Mouse (Mus musculus): ENCODE measurements around the gene Ablim1. TPM values are rescaled to one million over a fixed set of nuclear protein-coding genes. Genes with fewer than 3 reads are reported as not detected.
A peak's percentile ranks its signal among the peaks of the same experiment; 100 is the strongest.

Gene Ablim1
- polyA plus RNA-seq, 1 experiment from 2014 or later: 40.5 TPM

- no peak for TF ChIP-seq CTCF (IDR thresholded peaks at IDR 0.05; ENCODE audit: low read depth)
These were observed 48.2 kb downstream of the Ablim1 start for GRCm38 (mm10) chr19:57266374-57267085.

GRCm38 (mm10) chr19:57264296-57264947, 50.3 kb downstream of the Ablim1 start:
- WGBS: 55% methylated on average over 15 of the region's 15 CpGs
- H3K27me3 ChIP-seq (ENCODE audit: insufficient read depth, low read length): no peaks in the 10 kb centered on the region
- DNase-seq (ENCODE audit: low spot score): no peak
- H3K9me3 ChIP-seq (replicated peaks; ENCODE audit: low read length): no peaks in the 10 kb centered on the region
- TF ChIP-seq CTCF (IDR thresholded peaks at IDR 0.05; ENCODE audit: low read depth): no peak
- H3K9ac ChIP-seq (ENCODE audit: low read depth, low read length): no peak overlapping the region
- H3K36me3 ChIP-seq (ENCODE audit: insufficient read depth, low read length): no peaks in the 10 kb centered on the region
- no peaks in the 10 kb centered on the region for H3K4me1 ChIP-seq (replicated peaks; ENCODE audit: insufficient read depth, low read length)
- H3K4me3 ChIP-seq (replicated peaks; ENCODE audit: low read depth, low read length): no peak overlapping the region
- no peak for ATAC-seq (replicated peaks; ENCODE audit: low FRiP score, low read depth)
- H3K4me2 ChIP-seq (ENCODE audit: low read length): no peak overlapping the region
- no peak overlapping the region for H3K27ac ChIP-seq

More at GRCm38 (mm10) chr19:57266374-57267085, 48.2 kb downstream of the Ablim1 start:
- Histone ChIP-seq H3K4me1 (replicated peaks; ENCODE audit: insufficient read depth, low read length) (no peaks in the 10 kb centered on the region), H3K4me2 (ENCODE audit: low read length) (no peak overlapping the region), H3K9ac (ENCODE audit: low read depth, low read length) (no peak overlapping the region), H3K27me3 (ENCODE audit: insufficient read depth, low read length) (no peaks in the 10 kb centered on the region), H3K36me3 (ENCODE audit: insufficient read depth, low read length) (no peaks in the 10 kb centered on the region), H3K27ac (no peak overlapping the region), H3K9me3 (replicated peaks; ENCODE audit: low read length) (no peaks in the 10 kb centered on the region), H3K4me3 (replicated peaks; ENCODE audit: low read depth, low read length) (no peak overlapping the region)
- ATAC-seq (replicated peaks; ENCODE audit: low FRiP score, low read depth): no peak
- DNase-seq (ENCODE audit: low spot score): no peak
- WGBS: 78% methylated on average over 10 of the region's 10 CpGs

- no peak overlapping the region for H3K27ac ChIP-seq
- no peaks in the 10 kb centered on the region for H3K4me1 ChIP-seq (replicated peaks; ENCODE audit: insufficient read depth, low read length)
- H3K9ac ChIP-seq (ENCODE audit: low read depth, low read length): no peak overlapping the region
- H3K27me3 ChIP-seq (ENCODE audit: insufficient read depth, low read length): no peaks in the 10 kb centered on the region
- ATAC-seq (replicated peaks; ENCODE audit: low FRiP score, low read depth) (no peak), DNase-seq (ENCODE audit: low spot score) (no peak)
- H3K36me3 ChIP-seq (ENCODE audit: insufficient read depth, low read length): no peaks in the 10 kb centered on the region
- no peak for TF ChIP-seq CTCF (IDR thresholded peaks at IDR 0.05; ENCODE audit: low read depth)
- H3K4me3 ChIP-seq (replicated peaks; ENCODE audit: low read depth, low read length): no peak overlapping the region
- WGBS: 88% methylated on average over 12 of the region's 12 CpGs
- H3K9me3 ChIP-seq (replicated peaks; ENCODE audit: low read length): no peaks in the 10 kb centered on the region
- no peak overlapping the region for H3K4me2 ChIP-seq (ENCODE audit: low read length)
These were observed 56.9 kb downstream of the Ablim1 start for GRCm38 (mm10) chr19:57257801-57258200.

GRCm38 (mm10) chr19:57256666-57257065, 58.1 kb downstream of the Ablim1 start:
- Histone ChIP-seq H3K4me2 (ENCODE audit: low read length) (no peak overlapping the region), H3K9ac (ENCODE audit: low read depth, low read length) (no peak overlapping the region), H3K4me3 (replicated peaks; ENCODE audit: low read depth, low read length) (no peak overlapping the region), H3K4me1 (replicated peaks; ENCODE audit: insufficient read depth, low read length) (no peaks in the 10 kb centered on the region), H3K27ac (no peak overlapping the region), H3K36me3 (ENCODE audit: insufficient read depth, low read length) (no peaks in the 10 kb centered on the region), H3K9me3 (replicated peaks; ENCODE audit: low read length) (no peaks in the 10 kb centered on the region), H3K27me3 (ENCODE audit: insufficient read depth, low read length) (no peaks in the 10 kb centered on the region)
- no peak for TF ChIP-seq CTCF (IDR thresholded peaks at IDR 0.05; ENCODE audit: low read depth)
- no peak for DNase-seq (ENCODE audit: low spot score)
- no peak for ATAC-seq (replicated peaks; ENCODE audit: low FRiP score, low read depth)
- 65% methylated on average over 9 of the region's 9 CpGs for WGBS

- no peaks in the 10 kb centered on the region for H3K4me1 ChIP-seq (replicated peaks; ENCODE audit: insufficient read depth, low read length)
- H3K27ac ChIP-seq: no peak overlapping the region
- H3K4me3 ChIP-seq (replicated peaks; ENCODE audit: low read depth, low read length): no peak overlapping the region
- WGBS: 76% methylated on average over 8 of the region's 8 CpGs
- H3K9ac ChIP-seq (ENCODE audit: low read depth, low read length): no peak overlapping the region
- no peak for ATAC-seq (replicated peaks; ENCODE audit: low FRiP score, low read depth)
- no peaks in the 10 kb centered on the region for H3K27me3 ChIP-seq (ENCODE audit: insufficient read depth, low read length)
- no peaks in the 10 kb centered on the region for H3K9me3 ChIP-seq (replicated peaks; ENCODE audit: low read length)
- peak; percentile 73 for DNase-seq (ENCODE audit: low spot score)
- no peak overlapping the region for H3K4me2 ChIP-seq (ENCODE audit: low read length)
- H3K36me3 ChIP-seq (ENCODE audit: insufficient read depth, low read length): no peaks in the 10 kb centered on the region
- TF ChIP-seq CTCF (IDR thresholded peaks at IDR 0.05; ENCODE audit: low read depth): peak; percentile 73
These were observed 59.6 kb downstream of the Ablim1 start for GRCm38 (mm10) chr19:57255157-57255556.

GRCm38 (mm10) chr19:57252692-57253448, 61.8 kb downstream of the Ablim1 start:
- WGBS: 55% methylated on average over 9 of the region's 9 CpGs
- Histone ChIP-seq H3K9me3 (replicated peaks; ENCODE audit: low read length) (no peaks in the 10 kb centered on the region), H3K27me3 (ENCODE audit: insufficient read depth, low read length) (no peaks in the 10 kb centered on the region), H3K4me1 (replicated peaks; ENCODE audit: insufficient read depth, low read length) (no peaks in the 10 kb centered on the region), H3K36me3 (ENCODE audit: insufficient read depth, low read length) (no peaks in the 10 kb centered on the region), H3K4me3 (replicated peaks; ENCODE audit: low read depth, low read length) (no peak overlapping the region), H3K9ac (ENCODE audit: low read depth, low read length) (no peak overlapping the region), H3K4me2 (ENCODE audit: low read length) (no peak overlapping the region), H3K27ac (no peak overlapping the region)
- DNase-seq (ENCODE audit: low spot score) (no peak), ATAC-seq (replicated peaks; ENCODE audit: low FRiP score, low read depth) (no peak)
- no peak for TF ChIP-seq CTCF (IDR thresholded peaks at IDR 0.05; ENCODE audit: low read depth)
